Comparison of ENCODE assay signal across 18 mouse cellular contexts in genomic region chr2:27042131-27042844, GRCm38 (mm10). TPM values are rescaled to one million over a fixed set of nuclear protein-coding genes. Genes with fewer than 3 reads are reported as not detected.
DNase-seq lines count a peak whose midpoint lies in the region; ATAC-seq and TF ChIP-seq lines count a peak whose summit lies in the region.
"Had no signal": no experiment of that assay in that cellular context is flagged by ENCODE, and none has a peak within 500 bp of the region (broad histone marks: within the 10 kb centered on the region; RNA-seq: fewer than 3 reads in every experiment).

No protein-coding gene starts in this region.

- H3K4me1 ChIP-seq in intestine, postnatal 0 days (replicated peaks; ENCODE audit: control insufficient read depth, insufficient read depth, low read length), result no peaks in the 10 kb centered on the region
- H3K4me1 ChIP-seq: hindbrain, embryonic 13.5 days; midbrain, embryonic 12.5 days had no signal

- no peak overlapping the region for H3K4me2 ChIP-seq in intestine, postnatal 0 days (replicated peaks; ENCODE audit: low read depth)
- H3K4me2 ChIP-seq: hindbrain, embryonic 13.5 days; limb, embryonic 12.5 days; midbrain, embryonic 12.5 days had no signal

- no peak for ATAC-seq in intestine, postnatal 0 days

- 66% methylated on average over 8 of the region's 8 CpGs for WGBS in intestine, postnatal 0 days

- no peak overlapping the region for H3K4me3 ChIP-seq in intestine, postnatal 0 days (ENCODE audit: low read depth, low read length)
- H3K4me3 ChIP-seq: erythroblast, embryonic 14.5 days; hindbrain, embryonic 13.5 days; limb, embryonic 12.5 days; midbrain, embryonic 12.5 days had no signal

- H3K27ac ChIP-seq in intestine, postnatal 0 days (ENCODE audit: low read depth, low read length), result no peak overlapping the region
- H3K27ac ChIP-seq: hindbrain, embryonic 13.5 days; kidney, postnatal 0 days; limb, embryonic 12.5 days; midbrain, embryonic 12.5 days had no signal

- peak; percentile 60 for DNase-seq in adrenal gland, adult 2 months
- DNase-seq in adrenal gland, adult 18-20 months (ENCODE audit: low spot score in 2 of 2), result no peak
- peak; percentile 7 for DNase-seq in thymus, postnatal 4 days
- no peak for DNase-seq in thymus, postnatal 10 days (ENCODE audit: low spot score in 2 of 2)
- DNase-seq in liver, result peak; percentile 56
- DNase-seq in cerebellum, adult 18-20 months, result no peak
- DNase-seq in T-cell, adult 2 months (ENCODE audit: low spot score), result no peak
- DNase-seq: cerebellum, adult 9-11 months; gastrocnemius, postnatal 14 days; lung, postnatal 14 days; right cerebral cortex, postnatal 4 days had no signal

- no peak for TF ChIP-seq CTCF in intestine, postnatal 0 days (IDR thresholded peaks at IDR 0.05; ENCODE audit: low read depth)

- no peaks in the 10 kb centered on the region for H3K9me3 ChIP-seq in intestine, postnatal 0 days (ENCODE audit: control insufficient read depth)
- H3K9me3 ChIP-seq: hindbrain, embryonic 13.5 days; limb, embryonic 12.5 days; midbrain, embryonic 12.5 days had no signal

- no peaks in the 10 kb centered on the region for H3K36me3 ChIP-seq in intestine, postnatal 0 days (ENCODE audit: control insufficient read depth, insufficient read depth)
- H3K36me3 ChIP-seq: hindbrain, embryonic 13.5 days; limb, embryonic 12.5 days; midbrain, embryonic 12.5 days had no signal

- H3K27me3 ChIP-seq in intestine, postnatal 0 days (replicated peaks; ENCODE audit: control insufficient read depth, insufficient read depth, low read length), result no peaks in the 10 kb centered on the region
- H3K27me3 ChIP-seq: limb, embryonic 12.5 days had no signal

- no peak overlapping the region for H3K9ac ChIP-seq in intestine, postnatal 0 days (ENCODE audit: low read depth, low read length)
- H3K9ac ChIP-seq: limb, embryonic 12.5 days; midbrain, embryonic 12.5 days had no signal

RNA-seq across cellular contexts. Expression of gene Slc2a6, which starts 14.5 kb away (rescaled TPM):
- under 1 TPM; 0.76 to 0.78 TPM for total RNA-seq in adrenal gland, adult 2 months (2021)
- polyA plus RNA-seq in adrenal gland, adult 2 months (2012; rRNA removed), result 1.7 and 2.5 TPM in 2 replicates
- 1 to 10 TPM in 1 of 2 experiments, under 1 TPM in 1; 0.33 to 1.1 TPM for total RNA-seq in adrenal gland, adult 18-20 months (2021)
- polyA plus RNA-seq in intestine, postnatal 0 days (2015; fragmentation: Nextera tagmentation; extraction: Ambion mirVana), result 0.59 and 0.93 TPM in 2 replicates

RNA-seq across cellular contexts. Expression of gene Mymk, which starts 29.7 kb away (rescaled TPM):
- total RNA-seq in adrenal gland, adult 2 months (2021), result not detected
- 0.08 TPM in 1 of 2 replicates, not detected in the other for polyA plus RNA-seq in adrenal gland, adult 2 months (2012; rRNA removed)
- total RNA-seq in adrenal gland, adult 18-20 months (2021), result not detected
- not detected in 2 replicates for polyA plus RNA-seq in intestine, postnatal 0 days (2015; fragmentation: Nextera tagmentation; extraction: Ambion mirVana)
- polyA plus RNA-seq: erythroblast, embryonic 14.5 days; kidney, postnatal 0 days; stomach, embryonic 14.5 days had no signal

RNA-seq across cellular contexts. Expression of gene Cacfd1, which starts 32.6 kb away (rescaled TPM):
- total RNA-seq in adrenal gland, adult 2 months (2021), result 10 to 100 TPM; 40.2 to 52.4 TPM
- 80.1 and 109 TPM in 2 replicates for polyA plus RNA-seq in adrenal gland, adult 2 months (2012; rRNA removed)
- 10 to 100 TPM; 46.9 to 62.8 TPM for total RNA-seq in adrenal gland, adult 18-20 months (2021)
- polyA plus RNA-seq in intestine, postnatal 0 days (2015; fragmentation: Nextera tagmentation; extraction: Ambion mirVana), result 41.5 and 42.8 TPM in 2 replicates

RNA-seq across cellular contexts. Expression of gene Adamtsl2, which starts 36.9 kb away (rescaled TPM):
- total RNA-seq in adrenal gland, adult 2 months (2021), result 10 to 100 TPM; 24.8 to 25.4 TPM
- polyA plus RNA-seq in adrenal gland, adult 2 months (2012; rRNA removed), result 20.9 and 28.5 TPM in 2 replicates
- total RNA-seq in adrenal gland, adult 18-20 months (2021), result 10 to 100 TPM; 20.4 to 23.7 TPM
- 1.0 and 1.3 TPM in 2 replicates for polyA plus RNA-seq in intestine, postnatal 0 days (2015; fragmentation: Nextera tagmentation; extraction: Ambion mirVana)
- polyA plus RNA-seq: erythroblast, embryonic 14.5 days had no signal

Comparison
In these comparisons a context has a peak if more than half of its experiments do, and no peak if none do; other contexts are left out.
1. DNase-seq: peak in adrenal gland, adult 2 months (single experiment), thymus, postnatal 4 days (single experiment) and liver (single experiment); none in adrenal gland, adult 18-20 months (0 of 2), thymus, postnatal 10 days (0 of 2), cerebellum, adult 18-20 months (0 of 2) and T-cell, adult 2 months (single experiment).